Mouse (Mus musculus): Measurements from ENCODE around the gene Ugt2b1. TPM values are rescaled to one million over a fixed set of nuclear protein-coding genes. Genes with fewer than 3 reads are reported as not detected.
"Not testable (repeated sequence)": the region's sequence is repeated elsewhere in the genome, so short reads cannot be mapped to it uniquely, and the experiment has no call there.

Ugt2b1 gene
- total RNA-seq (2021), result under 1 TPM in 1 of 2 experiments, not detected in 1; 0.13 TPM
- long read RNA-seq, experiment 1, result 0 reads
- long read RNA-seq, experiment 2, result 0 reads

- DNase-seq (ENCODE audit: low spot score in 2 of 2), result no peak
Measured at GRCm38 (mm10) chr5:86926426-86926825, at the start of gene Ugt2b1. Gene Ugt2b1, minus strand, starts transcription at chr5:86926530.

GRCm38 (mm10) chr5:86967271-86967670, 40.9 kb upstream of the Ugt2b1 start:
- DNase-seq (ENCODE audit: low spot score in 2 of 2), result not testable (repeated sequence)

- not testable (repeated sequence) for DNase-seq (ENCODE audit: low spot score in 2 of 2)
Measured at GRCm38 (mm10) chr5:86962849-86963248, 36.5 kb upstream of the Ugt2b1 start.

GRCm38 (mm10) chr5:86961587-86962358, 35.4 kb upstream of the Ugt2b1 start:
- DNase-seq (ENCODE audit: low spot score in 2 of 2), result no peak

GRCm38 (mm10) chr5:86960504-86960903, 34.2 kb upstream of the Ugt2b1 start:
- no peak for DNase-seq (ENCODE audit: low spot score in 2 of 2)

- DNase-seq (ENCODE audit: low spot score in 2 of 2), result no peak
Measured at GRCm38 (mm10) chr5:86942111-86942510, 15.8 kb upstream of the Ugt2b1 start.

GRCm38 (mm10) chr5:86920661-86921233, 5.6 kb downstream of the Ugt2b1 start:
- DNase-seq (ENCODE audit: low spot score in 2 of 2), result no peak

- no peak for DNase-seq (ENCODE audit: low spot score in 2 of 2)
Measured at GRCm38 (mm10) chr5:86911357-86912099, 14.8 kb downstream of the Ugt2b1 start.

- no peak for DNase-seq (ENCODE audit: low spot score in 2 of 2)
Measured at GRCm38 (mm10) chr5:86910770-86911169, 15.6 kb downstream of the Ugt2b1 start.

- no peak for DNase-seq (ENCODE audit: low spot score in 2 of 2)
Measured at GRCm38 (mm10) chr5:86906758-86907157, 19.6 kb downstream of the Ugt2b1 start, which contains the start of gene Ugt2b34. Gene Ugt2b34, minus strand, starts transcription at chr5:86906937.

- no peak for DNase-seq (ENCODE audit: low spot score in 2 of 2)
Measured at GRCm38 (mm10) chr5:86889933-86890332, 36.4 kb downstream of the Ugt2b1 start.

GRCm38 (mm10) chr5:86888420-86888819, 37.9 kb downstream of the Ugt2b1 start:
- no peak for DNase-seq (ENCODE audit: low spot score in 2 of 2)

GRCm38 (mm10) chr5:86887081-86887480, 39.2 kb downstream of the Ugt2b1 start:
- DNase-seq (ENCODE audit: low spot score in 2 of 2), result no peak

- no peak for DNase-seq (ENCODE audit: low spot score in 2 of 2)
Measured at GRCm38 (mm10) chr5:86886620-86887019, 39.7 kb downstream of the Ugt2b1 start.

- peak in 1 of 2 experiments; percentile 11 for DNase-seq (ENCODE audit: low spot score in 2 of 2)
Measured at GRCm38 (mm10) chr5:86871877-86872276, 54.5 kb downstream of the Ugt2b1 start.

Other genes starting within 250 kb of the Ugt2b1 start
- not detected for gene Tmprss11e, start 180.7 kb downstream of the Ugt2b1 start, total RNA-seq (2021)
- gene Ythdc1, start 122.3 kb downstream of the Ugt2b1 start, total RNA-seq (2021), result 10 to 100 TPM; 41.0 to 47.5 TPM
- gene Ugt2b34, start 19.6 kb downstream of the Ugt2b1 start, total RNA-seq (2021), result under 1 TPM in 1 of 2 experiments, not detected in 1; 0.31 TPM
- gene Ugt2b35, start 74.3 kb upstream of the Ugt2b1 start, total RNA-seq (2021), result under 1 TPM in 1 of 2 experiments, not detected in 1; 0.10 TPM
- gene Ugt2b36, start 166.0 kb upstream of the Ugt2b1 start, total RNA-seq (2021), result not detected
- under 1 TPM in 1 of 2 experiments, not detected in 1; 0.18 TPM for gene Ugt2b5, start 213.8 kb upstream of the Ugt2b1 start, total RNA-seq (2021)